Mouse (Mus musculus) neural tube, embryonic 11.5 days (tissue): Measurements from ENCODE around the gene Plxdc2. TPM values are rescaled to one million over a fixed set of nuclear protein-coding genes. Genes with fewer than 3 reads are reported as not detected.
A peak's percentile ranks its signal among the peaks of the same experiment; 100 is the strongest.

Experiments
- ATAC-seq: fragments of 200-750 bp; cut with Nextera tagmentation; 2 replicates; pipeline ENCODE4 v1.8.0; 2017; ENCODE audit warnings: moderate number of reproducible peaks, mild to moderate bottlenecking, moderate TSS enrichment, moderate library complexity; ENCODE audit not compliant: insufficient read depth, low FRiP score, low TSS enrichment
- DNase-seq: peaks from one replicate; pipeline ENCODE4 v3.0.0-alpha.2; 2015; ENCODE audit warnings: low spot score
- H3K27ac ChIP-seq: fragments of 300-500 bp; sonication (generic); 2 replicates; pipeline ENCODE4 v1.5.1; 2014; ENCODE audit warnings: low read depth, mild to moderate bottlenecking, low read length
- H3K27me3 ChIP-seq: fragments of 300-500 bp; sonication (generic); 2 replicates; pipeline ENCODE4 v1.6.1; 2014; ENCODE audit warnings: mild to moderate bottlenecking, low read length, mixed read lengths; ENCODE audit not compliant: control insufficient read depth, insufficient read depth
- H3K36me3 ChIP-seq: fragments of 300-500 bp; sonication (generic); 2 replicates; pipeline ENCODE4 v1.6.1; 2014; ENCODE audit warnings: mild to moderate bottlenecking, low read length, moderate library complexity, mixed read lengths; ENCODE audit not compliant: control insufficient read depth, insufficient read depth
- H3K4me1 ChIP-seq: fragments of 300-500 bp; sonication (generic); 2 replicates; pipeline ENCODE4 v1.6.1; 2014; ENCODE audit warnings: low read length, mixed read lengths; ENCODE audit not compliant: control insufficient read depth, insufficient read depth
- H3K4me2 ChIP-seq: fragments of 300-500 bp; sonication (generic); 2 replicates; pipeline ENCODE4 v1.6.1; 2014; ENCODE audit warnings: low read depth, mild to moderate bottlenecking, moderate library complexity
- H3K4me3 ChIP-seq: fragments of 300-500 bp; sonication (generic); 2 replicates; pipeline ENCODE4 v1.5.1; 2014; ENCODE audit warnings: low read depth, low read length
- H3K9ac ChIP-seq: fragments of 300-500 bp; sonication (generic); 2 replicates; pipeline ENCODE4 v1.6.1; 2014; ENCODE audit warnings: mild to moderate bottlenecking, low read length
- H3K9me3 ChIP-seq: fragments of 300-500 bp; sonication (generic); 2 replicates; pipeline ENCODE4 v1.6.1; 2016; ENCODE audit warnings: low read length; ENCODE audit not compliant: control insufficient read depth
- WGBS: fragments of 180-500 bp; shearing (Covaris S2); extraction: QIAGEN DNeasy Blood & Tissue Kit; methylation state at CpG from one replicate; pipeline ENCODE4 v1.1.7; 2014; 5-methylcytosine and 5-hydroxymethylcytosine counted together
- polyA plus RNA-seq: library from polyadenylated mRNA; unstranded; fragments of >200 nt; fragmentation: Nextera tagmentation; extraction: Ambion mirVana; gene quantifications from 2 replicates; pipeline ENCODE4 v1.2.1, GENCODE M21; 2014

The Plxdc2 gene
- polyA plus RNA-seq, 1 experiment from 2014 or later: 22.2 TPM

DNA sequence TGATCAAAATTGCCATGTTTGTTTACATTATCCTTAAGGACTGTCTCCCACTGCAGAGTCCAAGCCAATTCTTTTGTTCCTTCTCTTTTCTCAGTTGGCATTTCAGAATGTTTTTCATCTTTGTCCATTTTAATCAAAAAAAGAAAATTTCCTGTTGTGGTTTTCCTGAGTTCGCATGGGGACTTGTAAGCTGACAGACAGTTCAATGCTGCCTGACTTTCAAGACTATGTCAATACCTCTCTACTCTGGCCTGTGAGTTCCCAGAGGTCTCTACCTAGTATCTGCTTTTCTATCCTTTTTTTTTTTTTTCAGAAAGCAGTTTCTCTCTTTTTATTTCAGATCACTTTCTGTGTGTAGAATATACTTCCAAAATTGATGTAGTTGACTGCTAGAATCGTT, 295.6 kb downstream of the Plxdc2 start:
- Histone ChIP-seq H3K36me3 (no peaks in the 10 kb centered on the region), H3K4me1 (no peaks in the 10 kb centered on the region), H3K27me3 (no peaks in the 10 kb centered on the region), H3K4me3 (no peak overlapping the region), H3K4me2 (no peak overlapping the region), H3K9me3 (no peaks in the 10 kb centered on the region), H3K9ac (no peak overlapping the region), H3K27ac (no peak overlapping the region)
- ATAC-seq (no peak), DNase-seq (no peak)
- WGBS: 95% methylated on average over 2 of the region's 2 CpGs

DNA sequence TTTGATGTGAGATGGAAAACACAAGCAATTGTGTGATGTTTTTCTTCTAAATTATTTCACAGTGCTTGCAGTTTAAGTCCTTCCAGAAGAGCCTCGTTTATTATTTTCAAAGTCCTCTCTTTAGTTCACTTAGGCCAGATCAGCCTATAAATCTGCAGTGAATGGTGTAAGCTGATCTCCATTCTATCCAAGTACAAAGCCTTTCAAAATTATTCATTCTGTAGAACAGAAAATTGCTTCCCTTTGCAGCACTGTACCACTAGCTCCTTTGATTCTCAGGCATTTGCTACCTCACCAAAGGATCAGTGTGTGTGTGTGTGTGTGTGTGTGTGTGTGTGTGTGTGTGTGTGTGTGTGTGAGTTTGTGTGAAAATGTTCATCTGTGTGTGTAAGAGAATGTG, 308.4 kb downstream of the Plxdc2 start:
- no peak overlapping the region for H3K4me2 ChIP-seq
- no peaks in the 10 kb centered on the region for H3K36me3 ChIP-seq
- DNase-seq: no peak
- no peak overlapping the region for H3K4me3 ChIP-seq
- H3K27ac ChIP-seq: no peak overlapping the region
- ATAC-seq: peak; percentile 50
- no peak overlapping the region for H3K9ac ChIP-seq
- H3K4me1 ChIP-seq: no peaks in the 10 kb centered on the region
- 16% methylated on average over 1 of the region's 1 CpGs for WGBS
- H3K27me3 ChIP-seq: no peaks in the 10 kb centered on the region
- H3K9me3 ChIP-seq: no peaks in the 10 kb centered on the region

DNA sequence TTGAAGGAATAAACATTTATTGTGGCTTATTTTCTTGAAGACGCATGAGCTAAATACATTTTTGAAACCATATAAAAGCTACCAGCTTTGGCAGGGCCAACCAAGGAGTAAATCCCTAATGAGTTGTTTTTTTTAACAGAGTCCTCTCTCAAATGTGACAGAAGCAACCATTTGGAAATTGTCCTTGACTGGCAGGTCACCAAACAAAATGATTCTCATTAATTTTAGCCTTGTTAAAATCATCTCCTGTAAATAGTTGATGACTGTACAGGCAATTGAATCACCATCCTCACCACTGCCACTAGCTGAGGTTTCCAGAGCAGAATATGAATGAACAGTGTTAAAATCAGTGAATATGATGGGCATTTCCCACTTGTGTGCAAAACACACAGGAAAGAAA, 312.3 kb downstream of the Plxdc2 start:
- H3K9ac ChIP-seq: no peak overlapping the region
- no peaks in the 10 kb centered on the region for H3K27me3 ChIP-seq
- no peak for DNase-seq
- H3K9me3 ChIP-seq: no peaks in the 10 kb centered on the region
- ATAC-seq: no peak
- no peaks in the 10 kb centered on the region for H3K4me1 ChIP-seq
- H3K36me3 ChIP-seq: no peaks in the 10 kb centered on the region
- H3K4me2 ChIP-seq: no peak overlapping the region
- WGBS: 94% methylated on average over 1 of the region's 1 CpGs
- no peak overlapping the region for H3K4me3 ChIP-seq
- H3K27ac ChIP-seq: no peak overlapping the region

DNA sequence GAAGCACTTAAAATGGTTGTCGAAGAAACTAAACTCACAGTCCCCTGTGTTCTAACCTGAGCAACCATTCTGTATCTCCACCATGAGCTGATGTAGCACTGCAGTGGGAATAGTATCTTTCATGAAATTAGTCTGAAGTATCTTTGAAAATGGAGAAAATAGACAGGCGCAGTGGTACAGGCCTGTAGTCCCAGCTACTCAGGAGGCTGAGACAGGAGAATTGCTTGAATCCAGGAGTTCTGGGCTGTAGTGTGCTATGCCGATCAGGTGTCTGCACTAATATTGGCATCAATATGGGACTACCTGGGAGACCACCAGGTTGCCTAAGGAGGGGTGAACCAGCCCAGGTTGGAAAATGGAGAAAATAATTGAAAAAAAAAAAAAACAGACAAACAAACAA, 326.8 kb downstream of the Plxdc2 start:
- ATAC-seq: no peak
- no peak overlapping the region for H3K4me3 ChIP-seq
- 95% methylated on average over 3 of the region's 3 CpGs for WGBS
- H3K36me3 ChIP-seq: no peaks in the 10 kb centered on the region
- DNase-seq: no peak
- H3K4me1 ChIP-seq: no peaks in the 10 kb centered on the region
- H3K9me3 ChIP-seq: no peaks in the 10 kb centered on the region
- no peaks in the 10 kb centered on the region for H3K27me3 ChIP-seq
- H3K4me2 ChIP-seq: no peak overlapping the region
- H3K9ac ChIP-seq: no peak overlapping the region
- no peak overlapping the region for H3K27ac ChIP-seq

DNA sequence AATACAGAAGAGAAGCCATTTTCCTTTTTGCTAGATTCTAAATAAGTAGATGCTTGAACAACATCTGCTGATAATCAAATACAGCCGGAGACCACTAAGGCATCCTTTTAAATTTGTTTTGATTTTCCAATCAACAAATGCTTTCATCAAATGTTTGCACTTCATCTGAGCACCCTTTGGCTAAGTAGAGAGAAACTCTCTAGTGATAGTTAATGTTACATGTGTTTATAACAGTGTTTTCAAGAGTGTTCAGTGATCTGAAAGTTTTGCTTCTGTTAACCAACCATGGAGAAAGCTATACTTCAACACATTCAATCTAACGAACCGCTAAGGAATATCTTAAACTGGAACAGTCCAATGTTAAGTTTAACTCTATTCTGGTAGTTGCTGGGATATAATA, 327.6 kb downstream of the Plxdc2 start:
- no peaks in the 10 kb centered on the region for H3K9me3 ChIP-seq
- no peak for DNase-seq
- H3K4me2 ChIP-seq: no peak overlapping the region
- no peaks in the 10 kb centered on the region for H3K27me3 ChIP-seq
- no peak overlapping the region for H3K4me3 ChIP-seq
- no peak overlapping the region for H3K9ac ChIP-seq
- ATAC-seq: no peak
- no peak overlapping the region for H3K27ac ChIP-seq
- 91% methylated on average over 3 of the region's 3 CpGs for WGBS
- H3K36me3 ChIP-seq: no peaks in the 10 kb centered on the region
- no peaks in the 10 kb centered on the region for H3K4me1 ChIP-seq

DNA sequence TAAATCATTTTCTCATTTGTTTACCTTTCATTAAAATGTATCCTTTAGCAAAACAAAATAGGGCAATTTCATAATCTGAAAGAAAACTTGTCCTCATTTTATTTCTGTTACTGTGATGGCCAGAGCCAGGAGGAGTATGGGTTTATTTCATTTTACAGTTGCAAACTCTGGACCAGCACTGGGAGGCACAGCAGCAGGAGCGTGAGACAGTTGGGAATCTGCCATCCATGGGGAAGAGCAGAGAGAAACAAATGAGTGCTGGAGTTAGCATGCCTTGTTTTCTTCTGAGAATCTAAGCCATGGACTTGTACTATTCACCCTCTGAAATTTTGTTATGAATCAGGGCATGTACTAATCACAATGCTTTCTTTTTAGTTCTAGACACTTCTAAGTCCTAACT, 328.4 kb downstream of the Plxdc2 start:
- Histone ChIP-seq H3K9me3 (no peaks in the 10 kb centered on the region), H3K4me2 (no peak overlapping the region), H3K4me3 (no peak overlapping the region), H3K27me3 (no peaks in the 10 kb centered on the region), H3K4me1 (no peaks in the 10 kb centered on the region), H3K9ac (no peak overlapping the region), H3K36me3 (no peaks in the 10 kb centered on the region), H3K27ac (no peak overlapping the region)
- ATAC-seq: no peak
- DNase-seq: no peak
- 74% methylated on average over 1 of the region's 1 CpGs for whole genome bisulfite sequencing

DNA sequence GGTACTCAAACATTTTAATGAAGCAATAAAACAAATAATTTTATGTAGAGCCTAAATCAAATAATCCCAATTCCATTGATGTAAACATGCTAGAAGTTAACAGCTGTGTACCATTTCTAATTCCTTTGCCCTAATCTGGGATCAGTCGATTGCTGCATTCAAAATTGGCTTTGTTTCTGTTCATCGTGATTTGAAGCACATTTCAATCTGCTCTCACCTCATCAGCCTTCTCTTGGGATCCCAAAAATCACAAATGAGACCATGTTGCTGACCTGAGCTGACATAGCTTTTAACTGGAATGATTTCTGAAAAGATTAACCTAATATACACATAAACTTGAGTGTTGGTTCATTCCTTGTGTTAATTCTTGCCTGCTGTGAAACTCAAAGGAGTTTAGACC, 340.3 kb downstream of the Plxdc2 start:
- no peaks in the 10 kb centered on the region for H3K4me1 ChIP-seq
- H3K4me2 ChIP-seq: no peak overlapping the region
- ATAC-seq (no peak), DNase-seq (no peak)
- no peak overlapping the region for H3K4me3 ChIP-seq
- no peaks in the 10 kb centered on the region for H3K36me3 ChIP-seq
- H3K9ac ChIP-seq: no peak overlapping the region
- no peak overlapping the region for H3K27ac ChIP-seq
- no peaks in the 10 kb centered on the region for H3K27me3 ChIP-seq
- 83% methylated on average over 2 of the region's 2 CpGs for WGBS
- no peaks in the 10 kb centered on the region for H3K9me3 ChIP-seq

DNA sequence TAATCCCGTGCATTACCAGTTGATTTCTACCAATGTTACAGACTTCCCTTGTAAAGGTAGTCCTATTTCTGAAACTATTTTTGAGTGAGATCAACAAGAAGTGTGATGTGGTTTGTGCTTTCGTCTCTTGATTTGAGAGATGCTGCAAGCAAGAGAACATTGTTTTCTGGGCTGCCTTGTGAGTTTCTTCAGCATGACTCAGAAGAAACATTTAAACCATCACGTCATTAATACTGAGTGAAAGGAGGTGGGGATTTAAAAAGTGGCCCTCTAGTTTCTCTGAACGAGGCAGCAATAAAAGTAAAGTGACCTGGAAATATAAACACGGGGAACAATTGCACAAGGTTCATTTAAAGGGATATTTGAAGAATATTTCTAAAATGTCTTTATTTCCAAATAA, 341.1 kb downstream of the Plxdc2 start:
- DNase-seq: no peak
- Histone ChIP-seq H3K4me1 (no peaks in the 10 kb centered on the region), H3K27ac (no peak overlapping the region), H3K4me2 (no peak overlapping the region), H3K36me3 (no peaks in the 10 kb centered on the region), H3K4me3 (no peak overlapping the region), H3K9ac (no peak overlapping the region), H3K9me3 (no peaks in the 10 kb centered on the region), H3K27me3 (no peaks in the 10 kb centered on the region)
- 77% methylated on average over 5 of the region's 5 CpGs for WGBS
- no peak for ATAC-seq

DNA sequence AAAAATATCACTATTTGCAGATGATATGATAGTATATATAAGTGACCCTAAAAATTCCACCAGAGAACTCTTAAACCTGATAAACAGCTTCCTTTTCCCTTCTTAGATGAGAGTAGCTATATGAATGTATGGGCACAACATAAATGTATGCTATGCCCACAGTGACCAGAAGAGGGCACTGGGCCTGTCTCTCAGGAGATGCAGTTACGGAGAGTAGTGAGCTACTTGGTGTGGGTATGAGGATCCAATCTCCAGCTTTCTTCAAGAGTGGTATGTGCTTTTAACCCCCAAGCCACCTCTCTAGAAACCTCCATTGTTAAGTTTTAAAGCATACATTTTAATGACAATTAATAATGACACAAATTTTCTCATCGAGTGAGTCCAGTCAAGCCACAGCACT, 350.1 kb downstream of the Plxdc2 start:
- no peak overlapping the region for H3K27ac ChIP-seq
- 87% methylated on average over 2 of the region's 2 CpGs for WGBS
- no peak for ATAC-seq

More for the DNA sequence above, 350.1 kb downstream of the Plxdc2 start:
- Histone ChIP-seq H3K4me2 (no peak overlapping the region), H3K27me3 (no peaks in the 10 kb centered on the region), H3K4me3 (no peak overlapping the region), H3K4me1 (no peaks in the 10 kb centered on the region), H3K9me3 (no peaks in the 10 kb centered on the region), H3K9ac (no peak overlapping the region), H3K36me3 (no peaks in the 10 kb centered on the region)
- no peak for DNase-seq
